Mouse (Mus musculus): ENCODE measurements around the gene Llgl2.

- TF ChIP-seq E2F4 (IDR thresholded peaks at IDR 0.05; ENCODE audit: insufficient read depth) (no peak), POLR2A (IDR thresholded peaks at IDR 0.05; ENCODE audit: insufficient read length, low read depth) (no peak)
These were observed 20.7 kb upstream of the Llgl2 start for GRCm38 (mm10) chr11:115803072-115803709.
